Mouse (Mus musculus): Measurements from ENCODE around the gene Hoxb7.

- TF ChIP-seq CTCF (IDR thresholded peaks at IDR 0.05; ENCODE audit: low read depth) (no peak), EP300 (IDR thresholded peaks at IDR 0.05; ENCODE audit: low read depth) (no peak)
Observed at GRCm38 (mm10) chr11:96316696-96317607, 30.5 kb downstream of the Hoxb7 start.

Measured in liver, embryonic 14.5 days (tissue).